Mouse (Mus musculus) ovary, postnatal 10 days (tissue): Measurements from ENCODE around the gene Sppl2c.
A peak's percentile ranks its signal among the peaks of the same experiment; 100 is the strongest.
"Not testable (repeated sequence)": the region's sequence is repeated elsewhere in the genome, so short reads cannot be mapped to it uniquely, and the experiment has no call there.

Experiments
- DNase-seq: peaks from one replicate; pipeline ENCODE4 v3.0.0; 2022; ENCODE audit warnings: low spot score

Sppl2c gene

GRCm38 (mm10) chr11:104195791-104196190 is 9.7 kb downstream of the Sppl2c start:
- DNase-seq: peak; percentile 58

GRCm38 (mm10) chr11:104197861-104198260 is 11.7 kb downstream of the Sppl2c start:
- peak; percentile 19 for DNase-seq

- no peak for DNase-seq
Measured at GRCm38 (mm10) chr11:104203271-104203670, 17.1 kb downstream of the Sppl2c start.

GRCm38 (mm10) chr11:104206573-104206972 is 20.4 kb downstream of the Sppl2c start:
- DNase-seq: no peak

- no peak for DNase-seq
Measured at GRCm38 (mm10) chr11:104209041-104209440, 22.9 kb downstream of the Sppl2c start.

GRCm38 (mm10) chr11:104211251-104211650 is 25.1 kb downstream of the Sppl2c start:
- DNase-seq: no peak

- DNase-seq: not testable (repeated sequence)
Measured at GRCm38 (mm10) chr11:104214128-104214527, 28.0 kb downstream of the Sppl2c start.

GRCm38 (mm10) chr11:104218075-104218474 is 31.9 kb downstream of the Sppl2c start:
- no peak for DNase-seq

GRCm38 (mm10) chr11:104220291-104220690 is 34.2 kb downstream of the Sppl2c start:
- no peak for DNase-seq

GRCm38 (mm10) chr11:104221751-104222150 is 35.6 kb downstream of the Sppl2c start:
- DNase-seq: no peak

- DNase-seq: no peak
Measured at GRCm38 (mm10) chr11:104223301-104223700, 37.2 kb downstream of the Sppl2c start.

- no peak for DNase-seq
Measured at GRCm38 (mm10) chr11:104229391-104229790, 43.3 kb downstream of the Sppl2c start.

GRCm38 (mm10) chr11:104230066-104230778 is 44.1 kb downstream of the Sppl2c start:
- no peak for DNase-seq

GRCm38 (mm10) chr11:104231041-104231911 is 45.1 kb downstream of the Sppl2c start, which contains the start of gene Mapt:
Mapt (plus strand) TSS chr11:104231390.
- DNase-seq: peak; percentile 53

GRCm38 (mm10) chr11:104232141-104233061 is 46.3 kb downstream of the Sppl2c start:
- no peak for DNase-seq

GRCm38 (mm10) chr11:104233101-104233500 is 47.0 kb downstream of the Sppl2c start:
- DNase-seq: no peak

- DNase-seq: no peak
Measured at GRCm38 (mm10) chr11:104233574-104234206, 47.6 kb downstream of the Sppl2c start.

- no peak for DNase-seq
Measured at GRCm38 (mm10) chr11:104234680-104235079, 48.6 kb downstream of the Sppl2c start.

- no peak for DNase-seq
Measured at GRCm38 (mm10) chr11:104235881-104236280, 49.8 kb downstream of the Sppl2c start.

- no peak for DNase-seq
Measured at GRCm38 (mm10) chr11:104237226-104237625, 51.1 kb downstream of the Sppl2c start.

- DNase-seq: no peak
Measured at GRCm38 (mm10) chr11:104237958-104238747, 52.0 kb downstream of the Sppl2c start.
